Mouse (Mus musculus) stomach, embryonic 15.5 days (tissue): ENCODE results near the gene Scaf4. TPM values are rescaled to one million over a fixed set of nuclear protein-coding genes. Genes with fewer than 3 reads are reported as not detected.
"Not testable (repeated sequence)": the region's sequence is repeated elsewhere in the genome, so short reads cannot be mapped to it uniquely, and the experiment has no call there.

Source experiments
- ATAC-seq: fragments of 200-750 bp; cut with Nextera tagmentation; 2 replicates; pipeline ENCODE4 v1.8.0; 2017; ENCODE audit warnings: low read depth, moderate number of reproducible peaks, moderate TSS enrichment; ENCODE audit not compliant: insufficient read depth, low FRiP score
- H3K27ac ChIP-seq: fragments of 300-500 bp; sonication (generic); 2 replicates; pipeline ENCODE4 v1.5.1; 2015; ENCODE audit warnings: mild to moderate bottlenecking, inconsistent platforms
- H3K27me3 ChIP-seq: fragments of 300-500 bp; sonication (generic); replicated peaks from 2 replicates; pipeline ENCODE4 v1.6.1; 2015; ENCODE audit warnings: inconsistent platforms
- H3K36me3 ChIP-seq: fragments of 300-500 bp; sonication (generic); 2 replicates; pipeline ENCODE4 v1.6.1; 2015; ENCODE audit warnings: inconsistent platforms
- H3K4me1 ChIP-seq: fragments of 300-500 bp; sonication (generic); 2 replicates; pipeline ENCODE4 v1.6.1; 2015; ENCODE audit warnings: inconsistent platforms
- H3K4me2 ChIP-seq: fragments of 300-500 bp; sonication (generic); 2 replicates; pipeline ENCODE4 v1.6.1; 2015; ENCODE audit warnings: mild to moderate bottlenecking, inconsistent platforms
- H3K4me3 ChIP-seq: fragments of 300-500 bp; sonication (generic); replicated peaks from 2 replicates; pipeline ENCODE4 v1.5.1; 2015; ENCODE audit warnings: inconsistent platforms
- H3K9ac ChIP-seq: fragments of 300-500 bp; sonication (generic); 2 replicates; pipeline ENCODE4 v1.6.1; 2015; ENCODE audit warnings: inconsistent platforms
- H3K9me3 ChIP-seq: fragments of 300-500 bp; sonication (generic); 2 replicates; pipeline ENCODE4 v1.6.1; 2016; ENCODE audit warnings: inconsistent platforms
- WGBS: fragments of 180-500 bp; shearing (Covaris S2); methylation state at CpG from one replicate; pipeline ENCODE4 v1.1.7; 2015; 5-methylcytosine and 5-hydroxymethylcytosine counted together
- polyA plus RNA-seq: library from polyadenylated mRNA; unstranded; fragments of >200 nt; fragmentation: Nextera tagmentation; extraction: Ambion mirVana; gene quantifications from 2 replicates; pipeline ENCODE4 v1.2.1, GENCODE M21; 2015

The Scaf4 gene
- polyA plus RNA-seq, 1 experiment from 2014 or later: 22.2 TPM

GRCm38 (mm10) chr16:90229897-90230296, 54.4 kb downstream of the Scaf4 start:
- H3K27ac ChIP-seq: no peak overlapping the region
- H3K4me3 ChIP-seq: no peak overlapping the region
- H3K36me3 ChIP-seq: peaks cover 30% of the 10 kb centered on the region
- H3K9ac ChIP-seq: no peak overlapping the region
- H3K4me1 ChIP-seq: no peaks in the 10 kb centered on the region
- ATAC-seq: no peak
- no peaks in the 10 kb centered on the region for H3K27me3 ChIP-seq
- WGBS: 89% methylated on average over 6 of the region's 6 CpGs
- no peak overlapping the region for H3K4me2 ChIP-seq
- no peaks in the 10 kb centered on the region for H3K9me3 ChIP-seq

- H3K4me1 ChIP-seq: peaks cover 5% of the 10 kb centered on the region
- H3K4me2 ChIP-seq: peak overlapping the region; percentile 66
- H3K9ac ChIP-seq: peak overlapping the region; percentile 71
- no peak for ATAC-seq
- H3K27ac ChIP-seq: peak overlapping the region; percentile 95
- no peaks in the 10 kb centered on the region for H3K27me3 ChIP-seq
- H3K36me3 ChIP-seq: peaks cover 18% of the 10 kb centered on the region
- WGBS: 4% methylated on average over 20 of the region's 20 CpGs
- H3K9me3 ChIP-seq: no peaks in the 10 kb centered on the region
- peak overlapping the region; percentile 79 for H3K4me3 ChIP-seq
Observed at GRCm38 (mm10) chr16:90221441-90222070, 62.7 kb downstream of the Scaf4 start.

DNA sequence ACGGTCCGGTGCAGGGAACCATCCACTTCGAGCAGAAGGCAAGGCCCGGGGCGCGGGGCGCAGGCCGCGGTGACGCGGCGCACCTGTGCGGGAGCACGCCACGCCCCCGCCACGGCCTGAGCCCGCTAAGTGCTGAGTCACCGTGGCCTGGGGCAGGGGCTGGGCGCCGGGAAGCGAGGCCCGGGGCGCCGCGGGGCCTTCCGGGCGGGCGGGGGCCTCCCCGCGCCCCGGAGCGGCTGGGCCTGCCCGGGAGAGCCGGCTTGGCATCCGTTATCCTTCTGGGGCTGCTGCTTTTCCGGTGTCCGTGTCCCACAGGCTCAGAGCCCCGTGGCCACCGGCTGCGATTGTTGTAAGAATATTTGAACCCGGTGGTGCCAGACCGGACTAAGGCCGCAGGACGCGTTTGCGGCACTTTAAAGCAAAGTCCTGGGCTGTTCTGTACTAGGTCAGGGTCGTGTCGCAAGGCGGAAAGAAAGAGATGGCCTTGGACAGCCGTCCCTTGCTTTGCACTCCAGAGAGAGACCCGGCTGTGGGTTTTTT, 63.3 kb downstream of the Scaf4 start:
- peaks cover 5% of the 10 kb centered on the region for H3K4me1 ChIP-seq
- H3K27ac ChIP-seq: peak overlapping the region; percentile 95
- H3K4me2 ChIP-seq: peak overlapping the region; percentile 66
- peak overlapping the region; percentile 71 for H3K9ac ChIP-seq
- ATAC-seq: peak; percentile 80
- H3K36me3 ChIP-seq: peaks cover 13% of the 10 kb centered on the region; the same call in 1 of the 2 replicates
- H3K27me3 ChIP-seq: no peaks in the 10 kb centered on the region
- under 1% methylated on average over 41 of the region's 52 CpGs for WGBS
- peak overlapping the region; percentile 79 for H3K4me3 ChIP-seq
- no peaks in the 10 kb centered on the region for H3K9me3 ChIP-seq

DNA sequence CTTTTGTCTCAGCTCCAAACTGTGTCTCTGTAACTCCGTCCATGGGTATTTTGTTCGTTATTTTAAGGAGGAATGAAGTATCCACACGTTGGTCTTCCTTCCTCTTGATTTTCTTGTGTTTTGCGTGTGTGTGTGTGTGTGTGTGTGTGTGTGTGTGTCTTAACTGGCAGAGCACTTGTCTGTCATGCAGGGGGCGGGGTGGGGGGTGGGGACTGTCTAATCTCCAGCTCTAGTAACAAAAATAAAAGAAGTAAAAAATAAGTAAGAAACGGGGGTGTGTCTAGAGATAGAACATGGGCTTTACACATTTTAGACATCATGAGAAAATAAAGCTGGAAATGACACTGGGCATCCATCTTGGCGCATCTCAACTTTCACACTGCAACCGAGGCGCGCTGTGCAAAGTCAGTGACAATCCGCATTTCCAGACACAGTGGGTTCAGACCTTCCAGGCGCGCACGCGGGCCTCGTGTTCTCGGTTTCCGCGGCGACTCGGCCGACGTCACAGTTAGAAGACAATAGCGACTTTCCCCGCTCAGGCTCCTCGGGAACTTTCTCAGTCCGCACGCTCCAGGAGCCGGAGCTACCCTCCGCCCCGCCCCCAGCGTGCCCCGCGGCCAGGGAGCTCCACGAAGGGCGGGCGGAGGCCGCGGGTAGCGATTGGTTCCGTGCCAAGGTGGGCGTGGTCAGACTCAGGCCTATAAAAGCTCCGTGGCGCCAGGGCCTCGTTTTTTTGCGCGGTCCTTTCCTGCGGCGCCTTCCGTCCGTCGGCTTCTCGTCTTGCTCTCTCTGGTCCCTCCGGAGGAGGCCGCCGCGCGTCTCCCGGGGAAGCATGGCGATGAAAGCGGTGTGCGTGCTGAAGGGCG, 64.0 kb downstream of the Scaf4 start, which contains the start of gene Sod1:
Gene Sod1 (plus strand): TSS at position 729 of the 866 bp plus-strand sequence.
- 1% methylated on average over 63 of the region's 63 CpGs for WGBS
- peak within 1 kb of the TSS; percentile 66 for H3K4me2 ChIP-seq
- peaks cover 5% of the 10 kb centered on the region for H3K4me1 ChIP-seq

DNA sequence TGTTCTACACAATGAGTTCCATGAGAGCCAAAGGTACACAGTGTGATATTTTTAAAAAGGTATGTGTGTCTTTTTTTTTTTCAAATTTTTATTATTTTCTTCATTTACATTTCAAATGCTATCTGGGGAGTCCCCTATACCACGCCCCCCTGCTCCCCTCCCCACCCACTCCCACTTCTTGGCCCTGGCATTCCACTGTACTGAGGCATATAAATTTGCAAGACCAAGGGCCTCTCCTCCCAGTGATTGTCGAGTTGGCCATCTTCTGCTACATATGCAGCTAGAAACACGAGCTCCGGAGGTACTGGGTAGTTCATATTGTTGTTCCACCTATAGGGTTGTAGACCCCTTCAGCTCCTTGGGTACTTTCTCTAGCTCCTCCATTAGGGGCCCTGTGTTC, 64.9 kb downstream of the Scaf4 start:
- H3K4me3 ChIP-seq, ATAC-seq, H3K9ac ChIP-seq, H3K27ac ChIP-seq, H3K4me2 ChIP-seq, H3K4me1 ChIP-seq, H3K36me3 ChIP-seq, H3K9me3 ChIP-seq, H3K27me3 ChIP-seq: not testable (repeated sequence)
- 67% methylated on average over 4 of the region's 4 CpGs for WGBS

More for the DNA sequence above, 64.0 kb downstream of the Scaf4 start, which contains the start of gene Sod1:
- peak within 1 kb of the TSS; percentile 95 for H3K27ac ChIP-seq
- no peaks in the 10 kb centered on the region for H3K9me3 ChIP-seq
- peak within 1 kb of the TSS; percentile 71 for H3K9ac ChIP-seq
- peak; percentile 92 for ATAC-seq
- H3K27me3 ChIP-seq: no peaks in the 10 kb centered on the region
- H3K4me3 ChIP-seq: peak within 1 kb of the TSS; percentile 79
- peaks cover 6% of the 10 kb centered on the region; the same call in 1 of the 2 replicates for H3K36me3 ChIP-seq

- no peak overlapping the region for H3K4me3 ChIP-seq
Observed at GRCm38 (mm10) chr16:90217926-90218325, 66.4 kb downstream of the Scaf4 start.

GRCm38 (mm10) chr16:90217356-90217755, 66.9 kb downstream of the Scaf4 start:
- Histone ChIP-seq H3K9ac (no peak overlapping the region), H3K4me1 (peaks cover 3% of the 10 kb centered on the region), H3K36me3 (no peaks in the 10 kb centered on the region), H3K27ac (no peak overlapping the region), H3K4me3 (no peak overlapping the region), H3K9me3 (no peaks in the 10 kb centered on the region), H3K27me3 (no peaks in the 10 kb centered on the region), H3K4me2 (no peak overlapping the region)
- ATAC-seq: no peak
- 52% methylated on average over 3 of the region's 3 CpGs for whole genome bisulfite sequencing

More at GRCm38 (mm10) chr16:90217926-90218325, 66.4 kb downstream of the Scaf4 start:
- Histone ChIP-seq H3K4me1 (peaks cover 5% of the 10 kb centered on the region), H3K36me3 (no peaks in the 10 kb centered on the region), H3K27me3 (no peaks in the 10 kb centered on the region), H3K27ac (no peak overlapping the region), H3K9ac (no peak overlapping the region), H3K4me2 (no peak overlapping the region), H3K9me3 (no peaks in the 10 kb centered on the region)
- no peak for ATAC-seq
- 57% methylated on average over 4 of the region's 4 CpGs for WGBS

- H3K27me3 ChIP-seq: no peaks in the 10 kb centered on the region
- no peaks in the 10 kb centered on the region for H3K9me3 ChIP-seq
- WGBS: 86% methylated on average over 2 of the region's 2 CpGs
- no peak overlapping the region for H3K9ac ChIP-seq
- H3K4me1 ChIP-seq: no peaks in the 10 kb centered on the region
- no peak overlapping the region for H3K27ac ChIP-seq
- H3K4me3 ChIP-seq: no peak overlapping the region
- no peak for ATAC-seq
- no peak overlapping the region for H3K4me2 ChIP-seq
- no peaks in the 10 kb centered on the region for H3K36me3 ChIP-seq
Observed at GRCm38 (mm10) chr16:90216414-90216813, 67.9 kb downstream of the Scaf4 start.

DNA sequence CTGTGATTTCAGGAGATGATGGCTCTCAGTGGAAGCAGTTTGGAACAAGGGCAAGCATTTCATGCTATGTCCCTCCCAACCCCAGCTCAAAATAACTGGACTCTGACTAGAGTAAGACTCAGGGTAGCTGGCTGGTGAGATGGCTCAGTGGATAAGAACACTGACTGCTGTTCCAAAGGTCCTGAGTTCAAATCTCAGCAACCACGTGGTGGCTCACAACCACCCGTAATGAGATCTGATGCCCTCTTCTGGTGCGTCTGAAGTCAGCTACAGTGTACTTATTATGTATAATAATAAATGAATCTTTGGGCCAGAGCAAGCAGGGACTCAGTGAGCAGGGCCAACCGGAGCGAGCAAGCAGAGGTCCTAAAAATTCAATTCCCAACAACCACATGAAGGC, 68.4 kb downstream of the Scaf4 start:
- not testable (repeated sequence) for H3K4me3 ChIP-seq, H3K9ac ChIP-seq, ATAC-seq, H3K27ac ChIP-seq, H3K36me3 ChIP-seq, H3K9me3 ChIP-seq, H3K4me1 ChIP-seq, H3K27me3 ChIP-seq, H3K4me2 ChIP-seq
- 86% methylated on average over 5 of the region's 5 CpGs for WGBS

GRCm38 (mm10) chr16:90214731-90215565, 69.4 kb downstream of the Scaf4 start:
- Histone ChIP-seq H3K27ac (no peak overlapping the region), H3K4me1 (no peaks in the 10 kb centered on the region), H3K9me3 (no peaks in the 10 kb centered on the region), H3K27me3 (no peaks in the 10 kb centered on the region), H3K9ac (no peak overlapping the region), H3K36me3 (no peaks in the 10 kb centered on the region), H3K4me2 (no peak overlapping the region), H3K4me3 (no peak overlapping the region)
- no peak for ATAC-seq
- 89% methylated on average over 11 of the region's 11 CpGs for WGBS

GRCm38 (mm10) chr16:90213477-90214339, 70.6 kb downstream of the Scaf4 start:
- H3K4me1 ChIP-seq: no peaks in the 10 kb centered on the region
- no peaks in the 10 kb centered on the region for H3K27me3 ChIP-seq
- H3K36me3 ChIP-seq: no peaks in the 10 kb centered on the region
- no peaks in the 10 kb centered on the region for H3K9me3 ChIP-seq
- 70% methylated on average over 12 of the region's 12 CpGs for WGBS
- ATAC-seq: peak; percentile 74
- H3K4me3 ChIP-seq: no peak overlapping the region
- no peak overlapping the region for H3K9ac ChIP-seq
- no peak overlapping the region for H3K27ac ChIP-seq
- no peak overlapping the region for H3K4me2 ChIP-seq
